Mouse (Mus musculus) frontal cortex, postnatal 25 days (tissue): ENCODE results near the gene Exoc2.
A peak's percentile ranks its signal among the peaks of the same experiment; 100 is the strongest.

Experiments
- DNase-seq, 2 experiments: peaks; one replicate each; pipeline ENCODE4 v3.0.0; 2022; ENCODE audit warnings: low spot score in 2 of 2

Gene Exoc2

GRCm38 (mm10) chr13:30973501-30974246, at the start of gene Exoc2, which contains the start of gene Gm5447:
TSS of gene Exoc2 (minus strand) at chr13:30974093.
TSS of gene Gm5447 (plus strand) at chr13:30974204.
- peak; percentile 63 to 67 for DNase-seq

- no peak for DNase-seq
These were observed 49.8 kb upstream of the Exoc2 start for GRCm38 (mm10) chr13:31023664-31024063.

GRCm38 (mm10) chr13:31021927-31022326, 48.0 kb upstream of the Exoc2 start:
- DNase-seq: no peak

- DNase-seq: no peak
These were observed 47.6 kb upstream of the Exoc2 start for GRCm38 (mm10) chr13:31021514-31021913.

- DNase-seq: no peak
These were observed 43.7 kb upstream of the Exoc2 start for GRCm38 (mm10) chr13:31017545-31017944.

GRCm38 (mm10) chr13:31004995-31005394, 31.1 kb upstream of the Exoc2 start:
- DNase-seq: no peak

- no peak for DNase-seq
These were observed 30.6 kb upstream of the Exoc2 start for GRCm38 (mm10) chr13:31004458-31004857.

- DNase-seq: no peak
These were observed 25.9 kb upstream of the Exoc2 start for GRCm38 (mm10) chr13:30999799-31000198.

- DNase-seq: no peak
These were observed 23.8 kb upstream of the Exoc2 start for GRCm38 (mm10) chr13:30997526-30998253.

- DNase-seq: no peak
These were observed 20.5 kb upstream of the Exoc2 start for GRCm38 (mm10) chr13:30994249-30994858.

- peak in 1 of 2 experiments; percentile 64 for DNase-seq
These were observed 19.9 kb upstream of the Exoc2 start for GRCm38 (mm10) chr13:30993819-30994218.

GRCm38 (mm10) chr13:30990233-30990632, 16.3 kb upstream of the Exoc2 start:
- no peak for DNase-seq

GRCm38 (mm10) chr13:30989710-30990109, 15.8 kb upstream of the Exoc2 start:
- DNase-seq: no peak

- no peak for DNase-seq
These were observed 13.8 kb upstream of the Exoc2 start for GRCm38 (mm10) chr13:30987686-30988085.

GRCm38 (mm10) chr13:30986934-30987455, 13.1 kb upstream of the Exoc2 start:
- DNase-seq: no peak

- no peak for DNase-seq
These were observed 11.9 kb upstream of the Exoc2 start for GRCm38 (mm10) chr13:30985598-30986466.

- peak in 1 of 2 experiments; percentile 16 for DNase-seq
These were observed 11.3 kb upstream of the Exoc2 start for GRCm38 (mm10) chr13:30985275-30985597.

GRCm38 (mm10) chr13:30981666-30982065, 7.8 kb upstream of the Exoc2 start:
- DNase-seq: no peak

GRCm38 (mm10) chr13:30978224-30978623, 4.3 kb upstream of the Exoc2 start:
- DNase-seq: no peak

- DNase-seq: no peak
These were observed 2.7 kb upstream of the Exoc2 start for GRCm38 (mm10) chr13:30976536-30977084.

GRCm38 (mm10) chr13:30974247-30974630, 346 bp upstream of the Exoc2 start:
- DNase-seq: no peak
